Mouse (Mus musculus) myocyte (in vitro differentiated cells): ENCODE data around the gene Lrig1. TPM values are rescaled to one million over a fixed set of nuclear protein-coding genes. Genes with fewer than 3 reads are reported as not detected.

Experiments
- H3K27me3 ChIP-seq: one replicate; pipeline ENCODE4 v1.6.1; 2011; ENCODE audit not compliant: control insufficient read depth, insufficient read depth, insufficient read length
- H3K36me3 ChIP-seq: one replicate; pipeline ENCODE4 v1.6.1; 2011; ENCODE audit not compliant: control insufficient read depth, insufficient read depth
- H3K4me2 ChIP-seq: one replicate; pipeline ENCODE4 v1.6.1; 2011; ENCODE audit warnings: low read depth, control low read depth
- H3K4me3 ChIP-seq: one replicate; pipeline ENCODE4 v1.5.1; 2011; ENCODE audit warnings: mild to moderate bottlenecking, control low read depth, moderate library complexity
- H3K79me2 ChIP-seq: one replicate; pipeline ENCODE4 v1.6.1; 2011; ENCODE audit not compliant: control insufficient read depth, insufficient read depth
- H3ac ChIP-seq: one replicate; pipeline ENCODE4 v1.6.1; 2011; ENCODE audit not compliant: control insufficient read depth, insufficient read length
- CEBPB ChIP-seq: IDR thresholded peaks from 2 replicates; pipeline ENCODE4 v1.6.1; 2011; ENCODE audit warnings: mild to moderate bottlenecking, moderate library complexity; ENCODE audit not compliant: poor library complexity, insufficient read depth, severe bottlenecking
- E2F4 ChIP-seq: IDR thresholded peaks from one replicate; pipeline ENCODE4 v1.6.1; 2011; ENCODE audit warnings: mild to moderate bottlenecking, control low read depth, moderate library complexity; ENCODE audit not compliant: insufficient read depth
- MAX ChIP-seq: IDR thresholded peaks from one replicate; pipeline ENCODE4 v1.6.1; 2011; ENCODE audit warnings: low read depth, mild to moderate bottlenecking, control low read depth
- MYOD1 ChIP-seq, 3 experiments: IDR thresholded peaks; one replicate each; pipeline ENCODE4 v1.6.1; 2011; ENCODE audit warnings: control low read depth in 2 of 3, low read depth in 2 of 3, mild to moderate bottlenecking in 2 of 3, moderate library complexity in 1 of 3; ENCODE audit not compliant: insufficient read length in 2 of 3, control insufficient read depth in 1 of 3
- MYOG ChIP-seq, 3 experiments: IDR thresholded peaks; one replicate each; pipeline ENCODE4 v1.6.1; 2011; ENCODE audit warnings: control low read depth in 2 of 3, low read depth in 2 of 3, mild to moderate bottlenecking in 2 of 3; ENCODE audit not compliant: insufficient read length in 2 of 3, control insufficient read depth in 1 of 3, insufficient read depth in 1 of 3
- POLR2A ChIP-seq: IDR thresholded peaks from one replicate; pipeline ENCODE4 v1.6.1; 2011; ENCODE audit warnings: low read depth, mild to moderate bottlenecking, control low read depth, moderate library complexity; ENCODE audit not compliant: insufficient read length
- POLR2AphosphoS2 ChIP-seq: IDR thresholded peaks from one replicate; pipeline ENCODE4 v1.6.1; 2011; ENCODE audit warnings: low read depth, control low read depth; ENCODE audit not compliant: insufficient read length
- REST ChIP-seq: IDR thresholded peaks from one replicate; pipeline ENCODE4 v1.6.1; 2011; ENCODE audit warnings: mild to moderate bottlenecking, control low read depth, moderate library complexity; ENCODE audit not compliant: insufficient read depth, insufficient read length
- SRF ChIP-seq: IDR thresholded peaks from one replicate; pipeline ENCODE4 v1.6.1; 2011; ENCODE audit warnings: low read depth; ENCODE audit not compliant: control insufficient read depth, insufficient read length
- TCF12 ChIP-seq: IDR thresholded peaks from one replicate; pipeline ENCODE4 v1.6.1; 2011; ENCODE audit warnings: mild to moderate bottlenecking, control low read depth; ENCODE audit not compliant: poor library complexity, insufficient read depth, severe bottlenecking
- TCF3 ChIP-seq: IDR thresholded peaks from one replicate; pipeline ENCODE4 v1.6.1; 2011; ENCODE audit warnings: low read depth, control low read depth; ENCODE audit not compliant: insufficient read length
- USF1 ChIP-seq: IDR thresholded peaks from one replicate; pipeline ENCODE4 v1.6.1; 2011; ENCODE audit warnings: low read depth, mild to moderate bottlenecking, control low read depth, moderate library complexity
- polyA plus RNA-seq: library from polyadenylated mRNA; unstranded; fragments of >200 nt; fragmentation: generic; extraction: Trizol; gene quantifications from one replicate; pipeline ENCODE4 v1.2.1, GENCODE M21; 2012; ENCODE audit warnings: missing spikeins

Lrig1 gene
- polyA plus RNA-seq, 1 experiment, result 22.1 TPM

GRCm38 (mm10) chr6:94709832-94710231 lies 9.9 kb upstream of the Lrig1 start:
- no peaks in the 10 kb centered on the region for H3K79me2 ChIP-seq
- no peak overlapping the region for H3K4me3 ChIP-seq
- H3K36me3 ChIP-seq, result no peaks in the 10 kb centered on the region
- no peak overlapping the region for H3ac ChIP-seq
- no peak for TF ChIP-seq MAX
- TF ChIP-seq POLR2A, result no peak
- TF ChIP-seq CEBPB, result no peak
- no peak for TF ChIP-seq REST
- no peak for TF ChIP-seq USF1
- no peak for TF ChIP-seq MYOD1 (IDR thresholded peaks at IDR 0.05; ENCODE audit: control insufficient read depth in 1 of 3, insufficient read length in 2 of 3, low read depth in 2 of 3)
- no peak for TF ChIP-seq SRF
- TF ChIP-seq TCF3, result no peak
- TF ChIP-seq MYOG (IDR thresholded peaks at IDR 0.05; ENCODE audit: control insufficient read depth in 1 of 3, insufficient read depth in 1 of 3, insufficient read length in 2 of 3, low read depth in 2 of 3), result no peak
- no peak for TF ChIP-seq E2F4
- no peak for TF ChIP-seq POLR2AphosphoS2
- TF ChIP-seq TCF12, result no peak
- H3K27me3 ChIP-seq, result no peaks in the 10 kb centered on the region
- no peak overlapping the region for H3K4me2 ChIP-seq

- H3K4me3 ChIP-seq, result no peak overlapping the region
Measured at GRCm38 (mm10) chr6:94709150-94709549, 9.2 kb upstream of the Lrig1 start.

GRCm38 (mm10) chr6:94707254-94707653 lies 7.3 kb upstream of the Lrig1 start:
- Histone ChIP-seq H3K4me2 (no peak overlapping the region), H3K36me3 (no peaks in the 10 kb centered on the region), H3K4me3 (no peak overlapping the region), H3K79me2 (no peaks in the 10 kb centered on the region), H3K27me3 (no peaks in the 10 kb centered on the region), H3ac (no peak overlapping the region)
- no peak for TF ChIP-seq POLR2A
- no peak for TF ChIP-seq MYOD1 (IDR thresholded peaks at IDR 0.05; ENCODE audit: control insufficient read depth in 1 of 3, insufficient read length in 2 of 3, low read depth in 2 of 3)
- TF ChIP-seq TCF12, result no peak
- no peak for TF ChIP-seq USF1
- TF ChIP-seq MYOG (IDR thresholded peaks at IDR 0.05; ENCODE audit: control insufficient read depth in 1 of 3, insufficient read depth in 1 of 3, insufficient read length in 2 of 3, low read depth in 2 of 3), result no peak
- TF ChIP-seq TCF3, result no peak
- TF ChIP-seq MAX, result no peak
- no peak for TF ChIP-seq REST
- no peak for TF ChIP-seq E2F4
- no peak for TF ChIP-seq POLR2AphosphoS2
- TF ChIP-seq CEBPB, result no peak
- TF ChIP-seq SRF, result no peak

More at GRCm38 (mm10) chr6:94709150-94709549, 9.2 kb upstream of the Lrig1 start:
- TF ChIP-seq USF1 (no peak), POLR2AphosphoS2 (no peak), CEBPB (no peak), MYOD1 (IDR thresholded peaks at IDR 0.05; ENCODE audit: control insufficient read depth in 1 of 3, insufficient read length in 2 of 3, low read depth in 2 of 3) (no peak), MYOG (IDR thresholded peaks at IDR 0.05; ENCODE audit: control insufficient read depth in 1 of 3, insufficient read depth in 1 of 3, insufficient read length in 2 of 3, low read depth in 2 of 3) (no peak), REST (no peak), TCF12 (no peak), POLR2A (no peak), MAX (no peak), E2F4 (no peak), SRF (no peak), TCF3 (no peak)
- Histone ChIP-seq H3K4me2 (no peak overlapping the region), H3K36me3 (no peaks in the 10 kb centered on the region), H3K79me2 (no peaks in the 10 kb centered on the region), H3ac (no peak overlapping the region), H3K27me3 (no peaks in the 10 kb centered on the region)

GRCm38 (mm10) chr6:94705931-94706330 lies 6.0 kb upstream of the Lrig1 start:
- TF ChIP-seq MYOD1 (IDR thresholded peaks at IDR 0.05; ENCODE audit: control insufficient read depth in 1 of 3, insufficient read length in 2 of 3, low read depth in 2 of 3) (no peak), CEBPB (no peak), POLR2A (no peak), E2F4 (no peak), TCF3 (no peak), TCF12 (no peak), POLR2AphosphoS2 (no peak), REST (no peak), MYOG (IDR thresholded peaks at IDR 0.05; ENCODE audit: control insufficient read depth in 1 of 3, insufficient read depth in 1 of 3, insufficient read length in 2 of 3, low read depth in 2 of 3) (no peak), MAX (no peak), SRF (no peak), USF1 (no peak)
- no peaks in the 10 kb centered on the region for H3K79me2 ChIP-seq
- no peaks in the 10 kb centered on the region for H3K27me3 ChIP-seq
- H3K4me2 ChIP-seq, result no peak overlapping the region
- no peak overlapping the region for H3ac ChIP-seq
- no peaks in the 10 kb centered on the region for H3K36me3 ChIP-seq
- no peak overlapping the region for H3K4me3 ChIP-seq
